Mouse (Mus musculus) CH12.LX (cell line): ENCODE data around the gene Pyroxd1. TPM values are rescaled to one million over a fixed set of nuclear protein-coding genes. Genes with fewer than 3 reads are reported as not detected.

Source experiments
- DNase-seq: peaks from one replicate; pipeline ENCODE4 v3.0.0-alpha.2; 2013; ENCODE audit errors: extremely low read depth
- H3K27ac ChIP-seq: 2 replicates; pipeline ENCODE4 v1.5.1; 2012; ENCODE audit warnings: low read depth, mild to moderate bottlenecking, control low read depth, moderate library complexity; ENCODE audit not compliant: insufficient read depth
- H3K27me3 ChIP-seq: replicated peaks from 2 replicates; pipeline ENCODE3; 2012; ENCODE audit warnings: inconsistent platforms
- H3K36me3 ChIP-seq, 2 experiments: replicated peaks in 1 of 2; 2 replicates each; pipeline versions ENCODE3 to v1.6.1; 2012; ENCODE audit warnings: inconsistent platforms in 1 of 2, low read length in 1 of 2, mild to moderate bottlenecking in 1 of 2, mixed read lengths in 1 of 2, moderate library complexity in 1 of 2; ENCODE audit not compliant: control insufficient read depth in 1 of 2, insufficient read depth in 1 of 2
- H3K4me1 ChIP-seq, 2 experiments: 2 replicates each; pipeline ENCODE4 v1.6.1; 2012; ENCODE audit warnings: inconsistent platforms in 1 of 2, moderate library complexity in 1 of 2; ENCODE audit not compliant: insufficient read depth in 2 of 2, control insufficient read depth in 1 of 2
- H3K4me2 ChIP-seq: 2 replicates; pipeline ENCODE4 v1.6.1; 2012; ENCODE audit warnings: low read depth, mild to moderate bottlenecking, control low read depth; ENCODE audit not compliant: poor library complexity, insufficient read depth, severe bottlenecking
- H3K4me3 ChIP-seq, 3 experiments: fragments of 150-350 bp in 1 of 3; sonication (generic) in 1 of 3; replicated peaks in 1 of 3; 2 replicates each; pipeline versions ENCODE3 to v1.5.1; 2011 to 2012; ENCODE audit warnings: low read depth in 2 of 3, low read length in 2 of 3, mild to moderate bottlenecking in 2 of 3, moderate library complexity in 2 of 3, control low read depth in 1 of 3, improper control_type of control experiment in 1 of 3, inconsistent platforms in 1 of 3, mixed read lengths in 1 of 3; ENCODE audit not compliant: poor library complexity in 1 of 3
- H3K79me2 ChIP-seq: replicated peaks from 2 replicates; pipeline ENCODE4 v1.6.1; 2012; ENCODE audit warnings: mild to moderate bottlenecking, moderate library complexity; ENCODE audit not compliant: control insufficient read depth, poor library complexity, insufficient read depth, severe bottlenecking; ENCODE audit errors: extremely low read depth
- H3K9ac ChIP-seq: 2 replicates; pipeline ENCODE4 v1.6.1; 2012; ENCODE audit warnings: low read depth, mild to moderate bottlenecking, control low read depth, moderate library complexity; ENCODE audit not compliant: insufficient read depth
- H3K9me3 ChIP-seq: replicated peaks from 2 replicates; pipeline ENCODE3; 2012; ENCODE audit warnings: low read length, inconsistent platforms, mixed read lengths
- BHLHE40 ChIP-seq: IDR thresholded peaks from 2 replicates; pipeline ENCODE4 v1.6.1; 2011; ENCODE audit warnings: mild to moderate bottlenecking, low read depth, low read length, improper control_type of control experiment
- CHD1 ChIP-seq: IDR thresholded peaks from 2 replicates; pipeline ENCODE4 v1.6.1; 2012; ENCODE audit warnings: low read depth, low read length, improper control_type of control experiment, inconsistent platforms
- E2F4 ChIP-seq: IDR thresholded peaks from 2 replicates; pipeline ENCODE4 v1.6.1; 2011; ENCODE audit warnings: low read depth, low read length, improper control_type of control experiment; ENCODE audit not compliant: insufficient replicate concordance
- ELF1 ChIP-seq: IDR thresholded peaks from 2 replicates; pipeline ENCODE4 v1.6.1; 2014; ENCODE audit warnings: low read depth, mild to moderate bottlenecking, inconsistent platforms, low read length, improper control_type of control experiment
- EP300 ChIP-seq: IDR thresholded peaks from 2 replicates; pipeline ENCODE4 v1.6.1; 2011; ENCODE audit warnings: low read length, improper control_type of control experiment
- HCFC1 ChIP-seq: IDR thresholded peaks from 2 replicates; pipeline ENCODE4 v1.6.1; 2012; ENCODE audit warnings: low read depth, mild to moderate bottlenecking, inconsistent platforms, low read length, improper control_type of control experiment
- JUN ChIP-seq: IDR thresholded peaks from 2 replicates; pipeline ENCODE4 v1.6.1; 2011; ENCODE audit warnings: low read depth, mild to moderate bottlenecking, low read length, improper control_type of control experiment, moderate library complexity; ENCODE audit not compliant: insufficient read depth
- JUND ChIP-seq: conservative IDR thresholded peaks from 2 replicates; pipeline ENCODE4 v1.6.1; 2011; ENCODE audit warnings: low read depth, low read length, improper control_type of control experiment
- KAT2A ChIP-seq: IDR thresholded peaks from 2 replicates; pipeline ENCODE4 v1.6.1; 2012; ENCODE audit warnings: low read length, improper control_type of control experiment, inconsistent platforms; ENCODE audit not compliant: insufficient replicate concordance
- MAX ChIP-seq: IDR thresholded peaks from 2 replicates; pipeline ENCODE4 v1.6.1; 2011; ENCODE audit warnings: low read length, improper control_type of control experiment
- PAX5 ChIP-seq: IDR thresholded peaks from 2 replicates; pipeline ENCODE4 v1.6.1; 2012; ENCODE audit warnings: low read length, inconsistent platforms, mixed read lengths
- RAD21 ChIP-seq: IDR thresholded peaks from 2 replicates; pipeline ENCODE4 v1.6.1; 2011; ENCODE audit warnings: low read depth, mild to moderate bottlenecking, low read length, improper control_type of control experiment, moderate library complexity
- RCOR1 ChIP-seq: conservative IDR thresholded peaks from 2 replicates; pipeline ENCODE4 v1.6.1; 2012; ENCODE audit warnings: low read depth, mild to moderate bottlenecking, inconsistent platforms, low read length, improper control_type of control experiment
- TBP ChIP-seq: conservative IDR thresholded peaks from 2 replicates; pipeline ENCODE4 v1.6.1; 2011; ENCODE audit warnings: low read depth, low read length, improper control_type of control experiment
- TCF12 ChIP-seq: IDR thresholded peaks from 2 replicates; pipeline ENCODE4 v1.6.1; 2014; ENCODE audit warnings: low read depth, mild to moderate bottlenecking, inconsistent platforms, low read length, improper control_type of control experiment
- UBTF ChIP-seq: IDR thresholded peaks from 2 replicates; pipeline ENCODE4 v1.6.1; 2012; ENCODE audit warnings: low read depth, mild to moderate bottlenecking, inconsistent platforms, low read length, improper control_type of control experiment, moderate library complexity
- USF2 ChIP-seq: conservative IDR thresholded peaks from 2 replicates; pipeline ENCODE4 v1.6.1; 2011; ENCODE audit warnings: low read depth, low read length, improper control_type of control experiment
- ZMIZ1 ChIP-seq: IDR thresholded peaks from 2 replicates; pipeline ENCODE4 v1.6.1; 2012; ENCODE audit warnings: low read depth, mild to moderate bottlenecking, inconsistent platforms, low read length, improper control_type of control experiment
- ZNF384 ChIP-seq: IDR thresholded peaks from 2 replicates; pipeline ENCODE4 v1.6.1; 2012; ENCODE audit warnings: low read depth, low read length, improper control_type of control experiment, inconsistent platforms
- dilution Hi-C: fragments of 300-500 bp; cut with MboI; formaldehyde crosslinking; loops from 2 replicates; pipeline ENCODE4 v1.14.3; 2020; ENCODE audit warnings: low sequenced_read_pairs; ENCODE audit not compliant: extremely low pct_unique_long_range_greater_than_20kb, extremely low pct_ligation_motif_present
- in situ Hi-C: fragments of 300-500 bp; cut with MboI; formaldehyde crosslinking; loops from 3 replicates; pipeline ENCODE4 v1.14.3; 2019; ENCODE audit warnings: low sequenced_read_pairs, low pct_ligation_motif_present, low pct_unique_long_range_greater_than_20kb, mixed read lengths
- polyA plus RNA-seq: library from polyadenylated mRNA; unstranded; fragments of >175 nt; gene quantifications from 2 replicates; pipeline ENCODE4 v1.2.1, GENCODE M21; 2012; ENCODE audit warnings: low read depth; ENCODE audit not compliant: insufficient read length
- total RNA-seq, 2 experiments: library from RNA; depleted of rRNA; stranded (reverse); fragments of 300-350 nt in 1 of 2; fragments of >200 nt in 1 of 2; gene quantifications; 2 replicates each; pipeline ENCODE4 v1.2.3; 2012 to 2014

Gene Pyroxd1
- total and polyA plus RNA-seq, 3 experiments, result 7.9 to 11.5 (median 11.2) TPM

DNA sequence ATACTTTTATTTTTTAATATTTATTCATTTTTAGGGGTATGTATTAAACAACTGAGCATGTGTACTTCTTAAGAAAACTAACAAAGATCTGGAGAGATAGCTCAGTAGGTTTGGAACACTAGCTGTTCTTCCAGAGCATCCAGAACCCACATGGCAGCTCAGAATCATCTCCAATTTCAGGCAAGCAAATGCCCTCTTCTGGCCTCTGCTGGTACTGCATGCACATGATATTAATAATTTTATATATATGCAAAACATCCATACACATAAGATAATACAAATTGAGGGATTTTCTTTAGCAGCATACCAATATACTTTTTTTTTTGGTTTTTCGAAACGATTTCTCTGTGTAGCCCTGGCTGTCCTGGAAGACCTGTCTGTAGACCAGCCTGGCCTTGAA, 1.9 kb upstream of the Pyroxd1 start (continued):
- TF ChIP-seq USF2 (no peak), PAX5 (no peak), JUN (no peak), KAT2A (no peak), CHD1 (no peak), JUND (no peak), ELF1 (no peak), TCF12 (no peak), TBP (no peak), RCOR1 (no peak)

DNA sequence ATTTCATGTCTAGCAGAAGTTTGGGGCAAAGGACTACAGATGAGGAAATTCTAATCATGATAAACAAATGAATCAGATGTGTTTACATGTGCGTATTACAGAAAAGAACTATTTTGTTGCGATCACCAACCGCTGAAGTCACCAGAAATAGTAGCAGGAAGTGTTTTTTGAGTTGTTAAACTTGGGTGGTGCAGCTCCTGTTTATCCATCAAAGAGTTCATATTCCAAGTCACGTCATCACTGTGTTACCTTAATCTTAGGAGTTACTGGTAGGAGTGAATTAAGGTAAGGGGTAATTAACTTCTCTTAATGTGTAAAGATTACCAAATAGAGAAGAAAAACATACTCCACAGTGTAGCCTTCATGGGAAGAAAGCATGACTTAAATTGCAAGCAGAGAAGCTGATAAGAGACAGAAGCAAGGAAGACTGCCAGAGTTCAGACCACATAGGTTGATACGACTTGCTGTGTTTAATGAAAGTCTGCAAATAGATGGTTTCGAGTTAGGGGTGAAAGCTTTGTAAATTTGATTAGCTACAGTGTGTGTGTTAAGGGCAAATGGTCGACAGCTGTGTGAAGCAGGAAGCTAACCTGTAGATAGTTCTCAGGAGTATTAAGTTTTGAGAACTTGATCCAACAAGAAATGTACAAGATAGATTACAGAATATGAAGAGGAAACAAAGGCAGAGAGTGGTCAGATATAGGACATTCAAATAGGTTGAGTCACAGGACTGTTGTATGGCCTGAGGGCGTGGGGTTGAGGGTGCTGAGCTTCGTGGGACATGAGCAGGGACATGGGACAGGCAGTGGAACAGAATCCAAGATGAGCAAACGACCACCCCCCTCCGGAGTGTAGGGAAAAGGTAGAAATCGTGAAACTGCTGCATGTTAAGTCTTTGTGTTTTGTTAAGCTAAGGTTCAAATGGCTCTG, 992 bp downstream of the Pyroxd1 start:
- Histone ChIP-seq H3K4me1 (peaks cover 4 to 17% of the 10 kb centered on the region in 2 experiments), H3K4me3 (peak overlapping the region; percentile 71 to 81 (median 73)), H3K4me2 (peak overlapping the region; percentile 97), H3K36me3 (peaks cover 21 to 38% of the 10 kb centered on the region in 2 experiments), H3K27me3 (no peaks in the 10 kb centered on the region), H3K9me3 (no peaks in the 10 kb centered on the region), H3K27ac (no peak overlapping the region), H3K79me2 (no peaks in the 10 kb centered on the region), H3K9ac (peak overlapping the region; percentile 62)
- DNase-seq, result peak; percentile 12
- TF ChIP-seq ZNF384 (no peak), HCFC1 (no peak), KAT2A (no peak), EP300 (no peak), TBP (no peak), UBTF (no peak), ZMIZ1 (no peak), BHLHE40 (no peak), MAX (no peak), E2F4 (no peak), RAD21 (no peak)
- dilution Hi-C loops, result no loop called here
- in situ Hi-C loops, result loop anchor here (25.0 kb wide), 1 partner anchor 166 kb away; the partner anchor contains the start of gene Ldhb
